Mouse (Mus musculus): Measurements from ENCODE around the gene Mcm10.

Mcm10 gene

DNA sequence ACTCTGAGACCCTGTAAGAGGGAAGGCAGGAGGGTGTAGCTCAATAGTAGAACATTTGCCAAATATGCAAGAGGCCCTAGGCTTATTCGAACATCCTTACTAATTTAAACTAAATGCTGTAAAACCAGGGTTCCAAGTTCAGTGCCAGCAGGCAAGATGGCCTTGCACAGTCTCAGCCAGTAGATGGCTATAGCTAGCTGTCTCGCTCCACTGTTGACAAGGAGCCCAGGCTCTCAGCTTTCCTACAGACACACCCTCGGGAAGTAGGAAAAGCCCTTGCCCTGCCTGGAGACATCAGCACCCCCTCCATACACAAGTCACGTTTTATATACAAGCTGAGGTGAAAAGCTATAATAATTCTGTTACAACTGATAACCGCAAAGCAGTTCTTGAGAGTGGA lies 20.1 kb upstream of the Mcm10 start:
- DNase-seq (ENCODE audit: low spot score) = no peak

- peak; percentile 29 for DNase-seq (ENCODE audit: low spot score)
These were observed 18.6 kb upstream of the Mcm10 start for GRCm38 (mm10) chr2:5031215-5031614.

DNA sequence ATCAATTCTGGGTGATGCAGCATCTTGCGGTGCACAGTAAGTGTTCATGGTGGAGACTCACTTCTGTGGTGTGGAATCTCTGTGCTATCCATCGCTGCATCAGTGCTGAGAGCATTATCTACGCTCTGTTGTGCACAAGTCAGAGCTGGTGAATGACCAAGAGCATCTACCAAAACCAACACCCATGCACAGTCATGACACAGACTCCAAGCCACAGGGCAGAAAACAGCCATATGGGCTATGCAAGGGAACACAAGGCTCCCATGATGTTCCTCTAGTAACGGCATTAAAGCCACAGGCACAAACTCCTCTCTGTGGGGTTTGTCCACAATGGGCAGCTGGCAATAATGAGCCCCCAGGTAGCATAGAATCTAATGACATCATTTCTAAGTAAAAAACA lies 17.2 kb upstream of the Mcm10 start:
- no peak for DNase-seq (ENCODE audit: low spot score)

GRCm38 (mm10) chr2:5028047-5028446 lies 15.5 kb upstream of the Mcm10 start:
- DNase-seq (ENCODE audit: low spot score) = no peak

DNA sequence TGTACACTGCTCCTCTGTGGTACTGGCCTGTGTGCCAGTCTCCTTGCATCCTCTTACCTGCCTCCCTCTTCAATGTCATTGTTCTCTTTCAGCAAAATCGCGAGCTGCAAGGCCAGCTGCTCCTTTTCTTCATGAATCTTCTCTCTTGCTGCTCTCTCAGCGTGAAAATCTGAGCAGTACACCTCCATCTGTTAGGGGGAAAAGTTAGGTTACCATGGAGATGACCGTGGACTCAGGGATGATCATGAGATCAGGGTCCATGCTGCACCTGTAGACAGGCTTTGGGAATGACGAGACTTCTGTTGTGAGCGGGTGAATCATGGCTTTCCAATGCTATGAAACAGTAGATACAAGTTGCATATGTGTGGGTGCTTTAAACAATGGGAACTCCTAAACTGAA lies 14.5 kb upstream of the Mcm10 start:
- DNase-seq (ENCODE audit: low spot score) = no peak

- DNase-seq (ENCODE audit: low spot score) = no peak
These were observed 12.7 kb upstream of the Mcm10 start for GRCm38 (mm10) chr2:5025162-5025733.

DNA sequence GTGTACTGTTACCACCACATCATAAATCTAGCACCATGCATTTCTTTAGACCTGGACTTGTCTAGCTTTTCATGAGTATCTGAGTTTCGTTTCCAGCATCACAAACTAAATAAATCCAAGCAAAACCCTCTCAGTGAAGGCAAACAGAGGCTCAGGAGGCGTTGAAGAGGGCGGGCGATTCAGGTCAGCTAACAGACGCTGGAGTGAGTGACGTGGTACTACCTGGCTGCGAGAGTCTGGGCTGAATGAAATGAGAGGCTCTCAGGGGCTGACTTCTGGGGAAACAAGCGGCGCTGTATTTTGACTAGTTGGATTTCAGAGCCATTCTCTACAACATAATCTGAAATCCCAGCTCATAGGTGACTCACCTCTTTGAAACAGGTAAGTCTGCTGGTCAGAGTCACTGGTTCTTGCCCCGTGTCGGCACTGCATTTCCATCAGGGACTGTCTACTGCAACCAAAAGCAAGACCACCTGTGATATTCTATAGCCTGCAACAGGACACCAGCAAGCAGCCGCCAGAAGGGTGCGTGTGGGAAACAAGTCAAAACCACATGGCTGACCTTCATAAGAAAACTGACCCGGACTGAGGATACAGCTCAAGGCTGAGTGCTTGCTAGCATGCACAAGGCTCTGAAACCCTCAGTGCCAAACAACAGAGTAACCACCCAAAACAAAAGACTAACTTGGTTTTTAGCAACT lies 11.3 kb upstream of the Mcm10 start:
- no peak for DNase-seq (ENCODE audit: low spot score)

GRCm38 (mm10) chr2:5023275-5023674 lies 10.7 kb upstream of the Mcm10 start:
- no peak for DNase-seq (ENCODE audit: low spot score)

DNA sequence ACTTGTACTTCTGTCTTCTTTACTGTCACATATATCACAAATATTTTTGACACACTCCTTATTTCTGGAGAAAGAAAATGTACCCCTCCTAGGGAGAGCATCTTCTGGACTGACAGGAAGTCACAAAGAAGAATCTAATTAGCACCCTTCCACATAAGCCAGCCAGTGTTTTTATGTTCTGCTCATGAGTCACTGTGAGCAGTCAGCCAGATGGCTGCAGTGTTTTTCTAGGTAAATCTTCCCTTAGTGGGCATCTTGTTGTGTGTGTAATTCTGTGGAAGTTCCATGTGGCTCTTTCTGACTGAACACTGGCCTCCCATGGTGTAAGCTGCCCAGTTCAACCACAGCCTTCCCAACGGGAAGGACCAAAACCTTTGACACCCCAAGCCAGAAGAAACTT lies 7.1 kb upstream of the Mcm10 start:
- peak; percentile 28 for DNase-seq (ENCODE audit: low spot score)

DNA sequence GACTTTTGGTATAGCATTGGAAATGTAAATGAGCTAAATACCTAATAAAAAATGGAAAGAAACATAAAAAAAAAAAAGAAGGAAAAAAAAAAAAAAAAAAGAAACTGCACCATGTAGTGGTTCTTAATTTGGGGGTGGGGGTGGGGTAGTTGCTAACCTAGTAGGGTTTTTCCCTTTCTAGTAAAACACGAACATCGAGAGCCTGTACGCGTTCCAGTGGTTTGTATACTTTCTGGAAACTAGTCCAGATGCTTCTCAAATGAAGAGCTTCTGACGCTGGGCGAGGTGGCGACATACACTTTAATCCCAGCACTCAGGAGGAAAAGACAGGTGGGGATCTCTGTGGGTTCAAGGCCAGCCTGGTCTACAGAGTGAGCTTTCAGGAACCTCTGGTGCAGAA lies 4.3 kb upstream of the Mcm10 start:
- no peak for DNase-seq (ENCODE audit: low spot score)

- DNase-seq (ENCODE audit: low spot score) = no peak
These were observed 2.9 kb upstream of the Mcm10 start for GRCm38 (mm10) chr2:5015527-5015926.

DNA sequence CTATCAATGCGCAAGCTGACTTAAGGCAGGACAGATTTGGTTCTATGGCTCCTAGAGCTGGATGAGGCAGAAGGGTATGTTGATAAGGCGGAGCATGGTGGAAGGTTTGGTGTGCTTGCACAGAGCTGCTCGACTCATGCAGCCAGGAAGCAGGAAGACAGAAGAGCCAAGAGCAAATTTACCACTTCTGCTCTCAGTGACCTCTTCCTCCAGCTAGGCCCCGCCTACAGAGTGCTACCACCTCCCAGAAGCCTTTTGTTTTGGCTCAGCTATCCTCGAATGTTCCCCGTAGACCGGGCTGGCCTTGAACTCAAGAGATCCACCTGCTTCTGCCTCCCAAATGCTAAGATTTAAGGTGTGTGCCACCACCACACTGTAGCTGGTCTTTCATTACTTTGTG lies 2.0 kb upstream of the Mcm10 start:
- DNase-seq (ENCODE audit: low spot score) = no peak

DNA sequence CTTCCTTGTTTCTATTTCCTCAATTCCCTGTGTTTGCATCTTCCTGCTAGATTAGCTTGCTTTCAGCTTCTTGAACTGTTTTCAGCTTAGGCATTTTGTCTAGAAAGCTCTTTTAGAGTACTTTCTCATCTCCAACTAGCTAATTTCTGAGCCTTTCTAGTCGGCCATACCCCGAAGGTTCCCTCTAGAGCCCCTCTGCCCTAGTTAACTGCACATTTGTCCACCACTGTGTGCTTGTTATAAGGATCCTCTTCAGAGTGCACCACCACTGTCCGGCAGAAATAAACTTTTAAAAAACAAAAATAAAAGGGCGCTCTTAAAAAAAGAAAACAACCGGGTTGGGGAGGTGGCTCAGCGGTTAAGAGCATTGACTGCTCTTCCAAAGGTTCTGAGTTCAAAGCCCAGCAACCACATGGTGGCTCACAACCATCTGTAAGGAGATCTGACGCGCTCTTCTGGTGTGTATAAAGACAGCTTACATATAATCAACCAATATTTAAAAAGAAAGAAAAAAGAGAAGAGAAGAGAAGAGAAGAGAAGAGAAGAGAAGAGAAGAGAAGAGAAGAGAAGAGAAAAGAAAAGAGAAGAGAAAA lies 597 bp downstream of the Mcm10 start:
- no peak for DNase-seq (ENCODE audit: low spot score)

- no peak for DNase-seq (ENCODE audit: low spot score)
These were observed 5.5 kb downstream of the Mcm10 start for GRCm38 (mm10) chr2:5007107-5007506.

- DNase-seq (ENCODE audit: low spot score) = no peak
These were observed 11.3 kb downstream of the Mcm10 start for GRCm38 (mm10) chr2:5001266-5001665.

- DNase-seq (ENCODE audit: low spot score) = no peak
These were observed 13.7 kb downstream of the Mcm10 start for GRCm38 (mm10) chr2:4998905-4999304.

DNA sequence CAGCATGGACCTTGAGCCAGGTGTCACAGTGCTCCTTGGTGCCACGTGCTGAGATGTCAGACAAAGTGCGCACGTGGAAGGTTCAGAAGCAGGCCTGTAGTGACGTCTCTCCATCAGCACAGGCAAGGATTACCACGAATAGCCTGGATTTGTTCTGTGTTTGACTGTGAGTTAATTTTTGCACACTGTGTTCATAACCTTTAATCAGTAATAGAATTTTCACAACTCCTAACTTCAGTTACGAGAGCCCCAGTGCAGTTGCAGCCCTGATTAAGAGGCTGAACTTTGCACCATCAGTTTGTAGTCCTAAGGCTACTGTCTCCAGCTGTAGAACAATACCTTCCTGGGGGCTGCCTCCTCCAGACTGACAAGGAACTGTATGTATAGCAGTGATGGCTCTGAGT lies 16.2 kb downstream of the Mcm10 start:
- DNase-seq (ENCODE audit: low spot score) = no peak

DNA sequence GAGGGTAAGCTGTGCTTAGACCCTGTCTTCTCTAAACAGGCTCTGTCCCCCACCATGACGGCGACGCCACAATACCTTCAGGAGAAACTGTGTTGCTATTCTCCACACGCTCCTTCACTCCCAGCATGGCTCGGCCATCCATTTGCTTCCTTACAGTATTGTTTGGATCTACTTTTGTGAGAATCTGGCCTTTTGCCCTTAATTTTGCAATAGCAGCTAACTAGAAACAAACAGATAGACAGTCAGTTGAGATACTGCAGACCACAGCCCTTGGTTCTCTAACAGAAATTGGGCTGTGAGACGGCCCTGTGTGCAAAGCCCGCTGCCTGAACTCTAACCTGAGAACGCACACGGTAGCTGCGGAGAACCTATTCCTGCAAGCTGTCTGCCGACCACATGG lies 16.9 kb downstream of the Mcm10 start:
- no peak for DNase-seq (ENCODE audit: low spot score)

DNA sequence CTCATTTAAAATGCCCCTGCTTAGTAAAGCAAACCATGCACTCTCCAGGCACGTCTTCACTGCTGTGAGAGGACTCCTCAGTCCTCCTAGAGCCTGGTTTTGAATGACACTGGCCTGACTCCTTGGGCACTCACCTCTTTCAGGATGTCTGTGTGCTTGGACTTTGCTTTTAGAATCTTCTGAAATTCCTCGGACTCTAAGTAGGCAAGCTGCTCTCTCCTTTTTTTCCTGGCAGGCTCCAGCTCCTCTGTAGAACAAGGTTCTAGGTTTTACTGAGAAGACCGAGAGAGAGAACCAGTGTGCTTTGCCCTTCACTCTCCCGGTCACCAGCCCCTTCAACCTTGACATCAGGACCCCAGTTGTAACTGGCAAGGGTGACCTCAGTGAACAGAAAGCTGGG lies 18.2 kb downstream of the Mcm10 start:
- no peak for DNase-seq (ENCODE audit: low spot score)

- DNase-seq (ENCODE audit: low spot score) = peak; percentile 28
These were observed 19.0 kb downstream of the Mcm10 start for GRCm38 (mm10) chr2:4993584-4993983.

- DNase-seq (ENCODE audit: low spot score) = no peak
These were observed 23.7 kb downstream of the Mcm10 start for GRCm38 (mm10) chr2:4988826-4989424.

- no peak for DNase-seq (ENCODE audit: low spot score)
These were observed 25.0 kb downstream of the Mcm10 start for GRCm38 (mm10) chr2:4987388-4988180.

DNA sequence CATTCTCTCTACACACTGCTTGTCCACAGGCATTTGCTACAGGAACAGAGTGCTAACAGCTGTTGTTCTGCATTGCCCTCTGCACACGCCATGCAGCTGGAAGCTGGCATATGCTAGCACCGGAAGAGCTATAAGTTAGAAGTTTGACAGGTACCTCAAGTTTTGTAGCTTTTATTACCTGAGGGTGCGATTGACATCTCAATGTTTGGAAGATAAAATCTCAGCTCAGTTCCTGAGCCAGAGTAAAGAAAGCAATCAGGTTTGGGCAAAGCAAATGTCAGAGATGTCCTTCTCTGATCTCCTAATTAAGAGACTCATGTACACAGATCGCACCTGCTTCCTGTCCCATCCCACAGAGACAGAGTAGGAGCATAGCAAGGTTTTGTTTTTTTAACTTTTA lies 25.8 kb downstream of the Mcm10 start:
- DNase-seq (ENCODE audit: low spot score) = no peak

Data from layer of hippocampus, adult 11-12 months (tissue).